Mouse (Mus musculus): Measurements from ENCODE around the gene Ankrd54.

DNA sequence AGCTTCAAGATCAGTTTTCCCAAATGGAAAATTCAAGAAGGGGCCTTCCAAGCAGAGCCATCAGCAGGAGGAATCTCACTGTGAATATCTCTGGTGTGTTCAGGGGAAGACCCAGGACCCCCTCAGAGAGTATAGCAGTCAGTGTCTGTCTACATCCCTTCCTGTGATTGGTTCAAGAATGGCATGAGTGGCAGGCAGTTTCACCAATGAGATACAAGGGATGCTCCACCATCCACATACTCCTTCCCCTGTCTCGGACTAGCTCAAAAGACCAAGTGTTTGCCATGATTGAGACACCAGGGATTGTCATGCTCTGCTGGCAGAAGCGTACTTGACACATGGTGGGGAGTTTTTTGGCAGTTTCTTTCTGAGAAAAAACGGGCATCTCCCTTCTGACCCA is 56.1 kb downstream of the Ankrd54 start:
- no peak for TF ChIP-seq POLR2A (IDR thresholded peaks at IDR 0.05; ENCODE audit: extremely low read depth, insufficient read depth, low read length)
- no peak for TF ChIP-seq CTCF (IDR thresholded peaks at IDR 0.05; ENCODE audit: extremely low read depth, insufficient read depth, low read length)
